Mouse (Mus musculus): ENCODE results near the gene Wdr74. TPM values are rescaled to one million over a fixed set of nuclear protein-coding genes. Genes with fewer than 3 reads are reported as not detected.

The Wdr74 gene
- polyA plus RNA-seq, 1 experiment from 2014 or later: 77.3 TPM

GRCm38 (mm10) chr19:8736160-8736467 lies 487 bp downstream of the Wdr74 start:
- WGBS: 2% methylated on average over 11 of the region's 11 CpGs
- H3K27me3 ChIP-seq (replicated peaks): no peaks in the 10 kb centered on the region
- peaks cover 9% of the 10 kb centered on the region for H3K4me1 ChIP-seq (replicated peaks)
- H3K4me3 ChIP-seq (replicated peaks): peak overlapping the region; percentile 87
- ATAC-seq: peak; percentile 57
- no peaks in the 10 kb centered on the region for H3K9me3 ChIP-seq
- H3K27ac ChIP-seq: peak overlapping the region; percentile 64
- peaks cover 27% of the 10 kb centered on the region for H3K36me3 ChIP-seq
- H3K9ac ChIP-seq: peak overlapping the region; percentile 82
- peak overlapping the region; percentile 55 for H3K4me2 ChIP-seq (replicated peaks)

- WGBS: 92% methylated on average over 7 of the region's 7 CpGs
- no peak overlapping the region for H3K4me3 ChIP-seq (replicated peaks)
- H3K36me3 ChIP-seq: peaks cover 32% of the 10 kb centered on the region
These were observed 3.3 kb downstream of the Wdr74 start for GRCm38 (mm10) chr19:8738911-8739310.

GRCm38 (mm10) chr19:8739646-8740045 lies 4.0 kb downstream of the Wdr74 start:
- no peak overlapping the region for H3K4me3 ChIP-seq (replicated peaks)
- no peaks in the 10 kb centered on the region for H3K9me3 ChIP-seq
- peaks cover 32% of the 10 kb centered on the region for H3K36me3 ChIP-seq
- H3K4me1 ChIP-seq (replicated peaks): peaks cover 19% of the 10 kb centered on the region
- 89% methylated on average over 6 of the region's 6 CpGs for WGBS
- no peak for ATAC-seq
- no peak overlapping the region for H3K4me2 ChIP-seq (replicated peaks)
- no peak overlapping the region for H3K27ac ChIP-seq
- H3K9ac ChIP-seq: no peak overlapping the region
- no peaks in the 10 kb centered on the region for H3K27me3 ChIP-seq (replicated peaks)

More at GRCm38 (mm10) chr19:8738911-8739310, 3.3 kb downstream of the Wdr74 start:
- Histone ChIP-seq H3K27ac (no peak overlapping the region), H3K9me3 (no peaks in the 10 kb centered on the region), H3K9ac (no peak overlapping the region), H3K4me1 (replicated peaks) (peaks cover 19% of the 10 kb centered on the region), H3K27me3 (replicated peaks) (no peaks in the 10 kb centered on the region), H3K4me2 (replicated peaks) (no peak overlapping the region)
- no peak for ATAC-seq

- H3K27me3 ChIP-seq (replicated peaks): no peaks in the 10 kb centered on the region
- H3K4me1 ChIP-seq (replicated peaks): peaks cover 19% of the 10 kb centered on the region
- H3K36me3 ChIP-seq: peaks cover 39% of the 10 kb centered on the region
- peak within 1 kb of the TSS; percentile 91 for H3K4me3 ChIP-seq (replicated peaks)
- no peaks in the 10 kb centered on the region for H3K9me3 ChIP-seq
- H3K4me2 ChIP-seq (replicated peaks): peak within 1 kb of the TSS; percentile 39
- H3K9ac ChIP-seq: peak within 1 kb of the TSS; percentile 58
- peak within 1 kb of the TSS; percentile 95 for H3K27ac ChIP-seq
- WGBS: 62% methylated on average over 14 of the region's 14 CpGs
- ATAC-seq: no peak; the same call in 1 of the 2 replicates
These were observed 5.0 kb downstream of the Wdr74 start, which contains the start of gene 1700092M07Rik for GRCm38 (mm10) chr19:8740603-8741002. TSS of gene 1700092M07Rik (plus strand) at chr19:8740718.

GRCm38 (mm10) chr19:8741243-8741869 lies 5.7 kb downstream of the Wdr74 start, which contains the start of gene Stx5a:
TSS of gene Stx5a (plus strand) at chr19:8741413.
- peaks cover 45% of the 10 kb centered on the region for H3K36me3 ChIP-seq
- no peaks in the 10 kb centered on the region for H3K27me3 ChIP-seq (replicated peaks)
- WGBS: 0% methylated on average over 36 of the region's 36 CpGs
- peak within 1 kb of the TSS; percentile 91 for H3K4me3 ChIP-seq (replicated peaks)
- peak; percentile 99 for ATAC-seq
- peak within 1 kb of the TSS; percentile 95 for H3K27ac ChIP-seq
- peak within 1 kb of the TSS; percentile 90 for H3K9ac ChIP-seq
- no peaks in the 10 kb centered on the region for H3K9me3 ChIP-seq
- peaks cover 19% of the 10 kb centered on the region for H3K4me1 ChIP-seq (replicated peaks)
- H3K4me2 ChIP-seq (replicated peaks): peak within 1 kb of the TSS; percentile 93

GRCm38 (mm10) chr19:8742176-8742575 lies 6.5 kb downstream of the Wdr74 start:
- ATAC-seq: no peak

GRCm38 (mm10) chr19:8745382-8745781 lies 9.8 kb downstream of the Wdr74 start:
- ATAC-seq: no peak
- peaks cover 40% of the 10 kb centered on the region for H3K36me3 ChIP-seq

More at GRCm38 (mm10) chr19:8742176-8742575, 6.5 kb downstream of the Wdr74 start:
- peak overlapping the region; percentile 91 for H3K4me3 ChIP-seq (replicated peaks)
- no peaks in the 10 kb centered on the region for H3K27me3 ChIP-seq (replicated peaks)
- peak overlapping the region; percentile 95 for H3K27ac ChIP-seq
- peak overlapping the region; percentile 93 for H3K4me2 ChIP-seq (replicated peaks)
- 12% methylated on average over 14 of the region's 14 CpGs for WGBS
- H3K9ac ChIP-seq: peak overlapping the region; percentile 90
- H3K4me1 ChIP-seq (replicated peaks): peaks cover 19% of the 10 kb centered on the region
- peaks cover 46% of the 10 kb centered on the region for H3K36me3 ChIP-seq
- no peaks in the 10 kb centered on the region for H3K9me3 ChIP-seq

GRCm38 (mm10) chr19:8747368-8747767 lies 11.7 kb downstream of the Wdr74 start:
- peaks cover 42% of the 10 kb centered on the region for H3K36me3 ChIP-seq
- H3K27ac ChIP-seq: no peak overlapping the region
- WGBS: 83% methylated on average over 2 of the region's 2 CpGs
- H3K27me3 ChIP-seq (replicated peaks): no peaks in the 10 kb centered on the region
- no peak for ATAC-seq
- H3K4me3 ChIP-seq (replicated peaks): no peak overlapping the region
- peaks cover 8% of the 10 kb centered on the region for H3K4me1 ChIP-seq (replicated peaks)
- no peaks in the 10 kb centered on the region for H3K9me3 ChIP-seq
- H3K9ac ChIP-seq: no peak overlapping the region
- H3K4me2 ChIP-seq (replicated peaks): no peak overlapping the region

More at GRCm38 (mm10) chr19:8745382-8745781, 9.8 kb downstream of the Wdr74 start:
- 98% methylated on average over 1 of the region's 1 CpGs for WGBS
- Histone ChIP-seq H3K4me2 (replicated peaks) (no peak overlapping the region), H3K4me3 (replicated peaks) (no peak overlapping the region), H3K27ac (no peak overlapping the region), H3K4me1 (replicated peaks) (peaks cover 17% of the 10 kb centered on the region), H3K27me3 (replicated peaks) (no peaks in the 10 kb centered on the region), H3K9ac (no peak overlapping the region), H3K9me3 (no peaks in the 10 kb centered on the region)

- peaks cover 10% of the 10 kb centered on the region for H3K36me3 ChIP-seq
- H3K27me3 ChIP-seq (replicated peaks): no peaks in the 10 kb centered on the region
- H3K27ac ChIP-seq: no peak overlapping the region
- peaks cover 9% of the 10 kb centered on the region; the same call in 1 of the 2 replicates for H3K4me1 ChIP-seq (replicated peaks)
- 53% methylated on average over 3 of the region's 3 CpGs for WGBS
- no peak for ATAC-seq
- peak overlapping the region; percentile 70; the same call in 1 of the 2 replicates for H3K4me2 ChIP-seq (replicated peaks)
- no peaks in the 10 kb centered on the region for H3K9me3 ChIP-seq
- no peak overlapping the region for H3K9ac ChIP-seq
- H3K4me3 ChIP-seq (replicated peaks): no peak overlapping the region
These were observed 20.0 kb downstream of the Wdr74 start for GRCm38 (mm10) chr19:8755652-8756051.

- H3K27me3 ChIP-seq (replicated peaks): no peaks in the 10 kb centered on the region
- peak within 1 kb of the TSS; percentile 95 for H3K4me3 ChIP-seq (replicated peaks)
- no peaks in the 10 kb centered on the region for H3K9me3 ChIP-seq
- WGBS: under 1% methylated on average over 75 of the region's 75 CpGs
- ATAC-seq: peak; percentile 96
- H3K27ac ChIP-seq: peak within 1 kb of the TSS; percentile 94
- H3K9ac ChIP-seq: peak within 1 kb of the TSS; percentile 96
- peaks cover 9% of the 10 kb centered on the region; the same call in 1 of the 2 replicates for H3K4me1 ChIP-seq (replicated peaks)
- H3K36me3 ChIP-seq: 0 out of 2 replicates have a peak, but pooled peaks cover 7% of the 10 kb centered on the region
- peak within 1 kb of the TSS; percentile 70 for H3K4me2 ChIP-seq (replicated peaks)
These were observed 21.2 kb downstream of the Wdr74 start, which contains the start of gene Nxf1 for GRCm38 (mm10) chr19:8756635-8757387. TSS of gene Nxf1 (plus strand) at chr19:8757073.

GRCm38 (mm10) chr19:8757471-8757998 lies 21.9 kb downstream of the Wdr74 start:
- Histone ChIP-seq H3K36me3 (0 out of 2 replicates have a peak, but pooled peaks cover 8% of the 10 kb centered on the region), H3K4me3 (replicated peaks) (peak overlapping the region; percentile 95), H3K4me2 (replicated peaks) (peak overlapping the region; percentile 70), H3K27ac (peak overlapping the region; percentile 94), H3K27me3 (replicated peaks) (no peaks in the 10 kb centered on the region), H3K4me1 (replicated peaks) (peaks cover 9% of the 10 kb centered on the region; the same call in 1 of the 2 replicates), H3K9me3 (no peaks in the 10 kb centered on the region), H3K9ac (peak overlapping the region; percentile 96)
- ATAC-seq: no peak
- 3% methylated on average over 14 of the region's 14 CpGs for WGBS

- Histone ChIP-seq H3K27ac (no peak overlapping the region), H3K27me3 (replicated peaks) (no peaks in the 10 kb centered on the region), H3K9ac (no peak overlapping the region), H3K4me2 (replicated peaks) (peak overlapping the region; percentile 70; the same call in 1 of the 2 replicates), H3K36me3 (peaks cover 19% of the 10 kb centered on the region), H3K9me3 (no peaks in the 10 kb centered on the region), H3K4me3 (replicated peaks) (no peak overlapping the region), H3K4me1 (replicated peaks) (peaks cover 9% of the 10 kb centered on the region; the same call in 1 of the 2 replicates)
- WGBS: 80% methylated on average over 2 of the region's 2 CpGs
- no peak for ATAC-seq
These were observed 23.3 kb downstream of the Wdr74 start for GRCm38 (mm10) chr19:8758899-8759298.

All from intestine, embryonic 15.5 days (tissue).